Mouse (Mus musculus): Measurements from ENCODE around the gene Mrpl20.

Gene Mrpl20

GRCm38 (mm10) chr4:155831205-155831766, 28.6 kb downstream of the Mrpl20 start, which contains the start of gene Aurkaip1:
TSS of gene Aurkaip1 (plus strand) at chr4:155831272.
- DNase-seq (ENCODE audit: low read depth, low spot score), result peak; percentile 97

- DNase-seq (ENCODE audit: low read depth, low spot score), result no peak
Observed at GRCm38 (mm10) chr4:155831831-155832230, 29.2 kb downstream of the Mrpl20 start.

DNA sequence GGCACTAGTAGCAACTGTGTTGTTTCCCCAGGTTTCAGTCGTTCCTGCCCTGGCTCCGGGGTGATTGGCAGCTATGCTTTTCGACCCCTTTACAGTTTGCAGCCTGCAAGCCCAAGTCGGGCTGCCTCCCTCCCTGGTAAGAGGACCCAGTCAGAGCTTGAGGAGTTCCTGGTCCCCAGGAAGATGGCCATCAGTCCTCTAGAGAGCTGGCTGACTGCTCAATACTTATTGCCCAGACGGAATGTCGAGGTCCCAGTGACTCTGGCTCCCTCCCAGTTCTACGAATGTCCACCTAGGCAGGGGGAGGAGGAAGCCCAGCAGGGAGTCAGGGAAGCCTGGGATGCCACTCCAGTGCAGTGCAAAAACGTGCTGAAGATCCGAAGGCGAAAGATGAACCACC, 29.6 kb downstream of the Mrpl20 start:
- no peak for DNase-seq (ENCODE audit: low read depth, low spot score)

DNA sequence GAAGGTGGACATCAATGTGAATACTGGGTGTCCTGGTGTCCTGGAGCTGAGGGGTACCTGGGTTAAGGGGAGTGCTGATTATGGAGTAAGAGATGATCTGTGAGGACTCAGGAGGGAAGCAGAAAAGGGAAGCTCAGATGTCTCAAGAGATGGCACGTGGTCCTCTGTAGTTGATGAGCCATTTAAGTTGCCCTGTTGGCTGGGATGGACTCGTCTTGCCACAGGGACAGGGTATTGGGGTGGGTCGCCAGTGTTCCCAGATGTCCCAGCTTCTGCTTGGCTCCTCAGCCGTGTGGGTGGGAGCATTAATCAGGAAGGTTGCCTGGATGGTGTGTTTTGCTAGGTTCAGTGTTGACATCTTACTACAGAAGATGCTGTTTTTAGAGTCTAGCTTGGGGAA, 30.6 kb downstream of the Mrpl20 start:
- no peak for DNase-seq (ENCODE audit: low read depth, low spot score)

- DNase-seq (ENCODE audit: low read depth, low spot score), result peak; percentile 83
Observed at GRCm38 (mm10) chr4:155833836-155834235, 31.2 kb downstream of the Mrpl20 start.

- DNase-seq (ENCODE audit: low read depth, low spot score), result no peak
Observed at GRCm38 (mm10) chr4:155837404-155838010, 34.8 kb downstream of the Mrpl20 start.

DNA sequence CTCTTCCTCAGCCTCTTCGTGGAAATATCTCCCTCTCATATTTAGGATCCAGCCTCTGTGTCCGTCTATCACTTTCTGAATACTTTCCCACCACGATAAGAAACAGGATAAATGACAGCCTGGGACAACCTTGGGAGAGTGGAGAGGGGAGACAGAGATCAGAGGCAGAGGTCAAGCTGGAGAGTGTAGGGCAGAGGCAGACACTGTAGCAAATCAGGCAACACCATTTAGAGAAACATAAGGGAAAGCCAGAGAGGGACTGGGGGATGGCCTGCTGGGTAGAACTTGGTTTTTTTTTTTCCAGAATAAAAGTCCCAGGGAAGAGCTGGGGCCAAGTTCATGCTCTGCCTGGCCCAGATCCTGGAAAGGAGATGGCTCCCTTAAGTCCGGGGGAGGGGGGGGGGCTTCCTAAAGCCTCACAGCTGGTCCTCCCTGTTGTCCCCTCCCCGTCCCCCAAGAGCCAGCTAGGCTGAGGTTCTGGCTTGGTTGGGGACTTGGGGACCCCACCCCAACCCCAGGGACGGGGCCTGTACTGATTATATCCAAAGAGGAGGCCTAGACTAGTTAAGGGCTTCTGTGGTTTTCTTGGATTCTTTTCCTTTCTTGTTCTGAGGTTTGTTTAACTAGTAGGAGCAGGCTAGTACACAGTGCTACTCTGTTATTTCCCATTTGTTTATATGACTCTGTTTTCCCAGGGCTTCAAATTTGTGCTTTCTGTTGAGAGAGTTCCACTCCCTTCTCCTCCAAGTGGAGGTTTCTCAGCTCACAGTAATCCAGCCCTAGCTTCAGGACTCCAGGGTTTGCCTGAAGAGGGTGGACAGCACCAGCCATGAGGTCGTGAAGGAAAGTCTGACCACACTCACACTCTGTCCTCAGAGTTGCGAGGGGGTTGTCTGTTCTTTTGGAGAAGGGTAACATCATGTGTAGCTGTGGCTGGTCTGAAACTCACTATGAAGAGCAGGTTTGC, 35.8 kb downstream of the Mrpl20 start:
- no peak for DNase-seq (ENCODE audit: low read depth, low spot score)

DNA sequence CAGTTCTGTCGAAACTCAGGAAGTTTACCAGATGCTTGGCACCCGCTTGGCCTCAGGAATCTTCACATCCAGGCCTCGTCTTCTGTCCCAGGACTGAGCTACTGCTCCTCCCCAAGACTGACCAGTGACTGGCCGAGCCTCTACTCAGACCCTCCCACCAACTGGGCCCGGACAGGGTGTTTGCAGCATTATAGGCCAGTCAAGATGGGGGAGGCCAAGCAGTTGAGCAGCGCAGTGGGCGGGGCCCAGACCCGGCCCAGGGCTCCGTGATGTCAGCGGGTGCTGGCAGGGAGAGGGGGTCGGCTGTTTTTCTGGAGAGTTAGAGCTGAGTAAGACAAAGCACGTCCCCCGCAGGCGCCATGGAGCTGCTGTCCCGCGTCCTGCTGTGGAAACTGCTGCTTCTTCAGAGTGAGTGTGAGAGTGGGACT, 36.8 kb downstream of the Mrpl20 start, which contains the start of gene Mxra8:
Mxra8 (plus strand) TSS at position 198 of the 428 bp plus-strand sequence.
- peak; percentile 73 for DNase-seq (ENCODE audit: low read depth, low spot score)

GRCm38 (mm10) chr4:155840076-155841002, 37.7 kb downstream of the Mrpl20 start:
- no peak for DNase-seq (ENCODE audit: low read depth, low spot score)

- peak; percentile 91 for DNase-seq (ENCODE audit: low read depth, low spot score)
Observed at GRCm38 (mm10) chr4:155841003-155841454, 38.4 kb downstream of the Mrpl20 start.

- peak; percentile 51 for DNase-seq (ENCODE audit: low read depth, low spot score)
Observed at GRCm38 (mm10) chr4:155841651-155842270, 39.1 kb downstream of the Mrpl20 start.

DNA sequence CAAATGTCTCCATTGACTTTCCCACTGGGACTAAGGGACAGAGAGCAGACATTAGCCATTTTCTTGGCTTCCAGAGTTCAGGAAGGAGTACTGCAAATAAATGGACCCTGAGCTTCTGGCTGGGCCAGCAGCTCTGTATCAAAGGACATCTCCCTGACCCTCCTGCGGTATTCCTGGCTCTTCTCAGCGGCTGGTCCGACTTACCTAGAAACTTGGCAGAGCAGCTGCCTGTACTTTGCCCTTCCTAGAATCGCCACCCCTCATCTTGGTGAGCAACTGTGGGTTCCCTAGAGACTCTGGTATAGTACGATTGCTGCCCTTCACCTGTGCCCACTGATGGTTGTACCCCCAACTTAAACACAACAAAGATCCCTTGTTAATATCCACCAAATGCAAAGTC, 40.6 kb downstream of the Mrpl20 start:
- no peak for DNase-seq (ENCODE audit: low read depth, low spot score)

GRCm38 (mm10) chr4:155846871-155847578, 44.3 kb downstream of the Mrpl20 start, which contains the start of gene Dvl1:
TSS of gene Dvl1 (plus strand) at chr4:155847402.
- peak; percentile 83 for DNase-seq (ENCODE audit: low read depth, low spot score)

DNA sequence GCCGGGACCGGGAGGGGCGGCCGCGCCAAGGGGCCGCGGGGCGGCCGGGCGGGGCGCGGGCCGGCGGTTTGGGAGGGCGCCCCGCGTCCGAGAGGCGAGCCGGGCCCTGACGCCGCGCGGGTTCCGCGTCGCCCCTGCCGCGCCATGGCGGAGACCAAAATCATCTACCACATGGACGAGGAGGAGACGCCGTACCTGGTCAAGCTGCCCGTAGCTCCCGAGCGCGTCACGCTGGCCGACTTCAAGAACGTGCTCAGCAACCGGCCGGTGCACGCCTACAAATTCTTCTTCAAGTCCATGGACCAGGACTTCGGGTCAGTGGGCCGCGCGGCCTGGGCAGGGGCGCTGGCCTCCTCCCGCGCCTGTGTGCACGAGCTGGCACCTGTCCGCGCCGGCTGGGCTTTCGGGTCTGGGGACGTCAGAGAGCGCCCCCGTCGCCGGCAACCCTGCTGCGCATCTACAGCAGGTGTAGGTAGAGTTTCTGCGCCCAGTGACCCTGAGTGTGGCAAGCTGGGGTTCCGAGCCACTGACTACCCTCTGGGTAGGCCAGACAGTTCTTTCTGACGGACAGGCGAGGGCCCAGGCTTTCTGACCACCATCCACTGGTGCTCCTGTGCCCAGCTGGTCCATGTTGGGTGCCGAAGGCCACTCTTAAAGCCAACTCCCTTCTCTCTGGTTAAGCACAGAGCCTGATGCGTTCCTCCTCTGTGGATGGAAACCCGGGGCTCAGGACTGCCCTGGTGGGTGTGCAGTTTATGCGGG, 45.1 kb downstream of the Mrpl20 start:
- no peak for DNase-seq (ENCODE audit: low read depth, low spot score)

- DNase-seq (ENCODE audit: low read depth, low spot score), result peak; percentile 41
Observed at GRCm38 (mm10) chr4:155848434-155849095, 45.9 kb downstream of the Mrpl20 start.

DNA sequence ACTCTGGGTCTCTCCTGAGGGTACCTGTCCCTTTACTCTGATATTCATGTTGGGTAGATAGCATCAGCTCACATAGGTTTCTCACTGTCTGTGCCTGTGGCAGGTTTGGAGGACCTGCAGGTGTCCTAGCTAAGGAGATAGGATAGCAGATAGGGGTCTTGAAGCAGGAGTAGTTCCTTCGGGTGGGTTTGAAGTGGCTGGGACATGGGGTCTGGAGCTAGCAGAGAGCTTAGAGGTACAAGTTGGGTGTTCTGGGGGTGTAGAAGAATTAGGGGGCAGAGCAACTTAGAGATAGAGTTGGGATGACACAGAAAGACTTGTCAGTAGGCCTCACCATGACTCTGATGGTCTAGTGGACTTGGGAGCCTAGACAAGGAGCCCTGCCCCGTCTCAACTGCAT, 46.7 kb downstream of the Mrpl20 start:
- no peak for DNase-seq (ENCODE audit: low read depth, low spot score)

- DNase-seq (ENCODE audit: low read depth, low spot score), result no peak
Observed at GRCm38 (mm10) chr4:155849792-155850451, 47.2 kb downstream of the Mrpl20 start.

DNA sequence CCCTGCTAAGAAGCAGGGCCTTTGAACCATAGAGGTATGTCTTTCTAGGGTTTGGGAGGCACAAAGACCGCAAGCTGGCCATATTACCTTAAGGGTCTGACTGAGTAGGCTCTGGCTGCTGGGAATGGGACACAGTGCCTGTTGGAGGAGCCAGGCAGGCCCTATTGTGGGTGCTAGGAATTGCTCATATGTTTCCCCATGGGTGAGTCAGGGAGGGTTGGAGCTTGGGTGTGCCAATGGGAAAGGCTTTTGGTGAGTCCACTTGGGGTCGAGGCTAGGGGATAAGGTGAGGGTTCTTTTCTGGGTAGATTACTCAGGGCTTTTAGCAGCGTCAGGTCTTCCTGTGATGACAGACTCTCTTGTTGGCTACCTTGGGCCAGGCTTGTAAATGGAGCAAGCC, 48.7 kb downstream of the Mrpl20 start:
- DNase-seq (ENCODE audit: low read depth, low spot score), result no peak

Data from ES-CJ7 (cell line).